Mouse (Mus musculus): Measurements from ENCODE around the gene Nop16.

DNA sequence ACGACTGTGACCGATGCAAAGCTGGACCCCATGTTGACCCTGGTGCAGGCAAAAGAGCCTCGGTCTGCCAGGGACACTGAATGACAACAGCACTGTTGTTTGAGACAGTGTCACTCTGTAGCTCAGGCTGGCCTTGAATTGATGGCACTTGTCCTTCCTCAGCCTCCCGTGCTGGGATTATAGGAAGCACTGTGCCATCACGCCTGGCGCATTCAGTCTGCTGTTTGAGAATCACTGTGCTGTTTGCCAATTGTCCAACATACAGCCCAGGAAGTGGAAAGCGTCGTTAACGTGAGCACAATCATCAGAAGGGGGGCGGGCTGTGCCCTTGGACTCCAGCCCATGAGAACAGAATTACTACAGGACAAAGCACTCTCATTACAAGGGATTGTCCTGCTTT lies 7.8 kb downstream of the Nop16 start:
- TF ChIP-seq CTCF (IDR thresholded peaks at IDR 0.05; ENCODE audit: low read depth, low read length): no peak
- TF ChIP-seq POLR2A (IDR thresholded peaks at IDR 0.05; ENCODE audit: borderline replicate concordance, low read depth, low read length): no peak
